8 mouse cellular contexts compared by ENCODE assay signal in the genomic region with DNA sequence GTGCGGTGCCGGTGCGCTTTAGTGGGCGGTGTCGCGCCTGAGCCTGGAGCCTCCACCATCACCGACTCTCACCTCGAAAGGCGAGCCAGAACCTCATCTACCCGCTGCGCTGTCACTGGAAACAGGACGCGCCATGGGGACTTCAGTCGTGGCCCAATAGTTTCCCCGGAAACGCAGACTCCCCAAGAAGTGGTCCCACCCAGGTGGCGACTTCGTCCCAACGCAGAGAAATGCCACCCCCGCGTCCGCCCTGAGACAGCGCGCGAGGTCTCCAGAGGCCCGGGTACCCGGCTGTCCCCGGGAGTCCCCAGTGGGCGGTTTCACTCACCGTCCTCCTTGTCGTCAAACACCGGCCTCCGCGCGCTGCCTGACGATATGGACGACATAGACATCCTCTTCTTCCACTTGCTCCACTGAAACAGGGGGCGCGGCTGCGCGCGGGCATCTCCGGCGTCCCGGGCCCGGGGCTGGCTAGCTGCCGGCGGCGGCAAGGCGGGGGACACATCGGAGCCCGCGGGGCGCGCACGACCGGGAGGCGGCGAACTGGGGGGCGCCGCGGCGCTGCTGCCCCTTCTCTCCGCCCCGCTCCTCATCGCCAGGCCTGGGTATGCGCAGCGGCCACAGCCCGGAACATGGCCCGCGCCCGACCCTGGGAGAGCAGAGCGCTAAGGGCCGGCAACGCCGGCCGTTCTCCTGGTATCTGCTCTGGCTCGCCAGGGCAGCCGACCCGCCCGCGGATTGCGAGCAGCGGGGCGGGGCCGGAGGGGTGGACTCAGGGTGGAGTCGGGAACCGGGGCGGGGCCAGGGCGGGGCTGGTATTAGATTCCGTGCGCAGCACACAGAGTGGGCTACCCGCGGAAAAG. TPM values are rescaled to one million over a fixed set of nuclear protein-coding genes. Genes with fewer than 3 reads are reported as not detected.
DNase-seq lines count a peak whose midpoint lies in the region; ATAC-seq lines count a peak whose summit lies in the region.

No protein-coding gene starts in this region.

- H3K4me1 ChIP-seq in hindbrain, embryonic 16.5 days (ENCODE audit: control insufficient read depth, insufficient read depth, low read depth, low read length): peaks cover 16% of the 10 kb centered on the region
- H3K4me1 ChIP-seq in megakaryocyte, embryonic 14.5 days: peaks cover 17% of the 10 kb centered on the region

- intact Hi-C loops in left cerebral cortex, postnatal 14 days (cut with DNase I): no loop called here

- under 1% methylated on average over 86 of the region's 94 CpGs for WGBS in hindbrain, embryonic 16.5 days

- H3K9me3 ChIP-seq in hindbrain, embryonic 16.5 days (ENCODE audit: control insufficient read depth, low read length): 0 out of 2 replicates have a peak, but pooled peaks cover 2% of the 10 kb centered on the region
- peaks cover 27% of the 10 kb centered on the region for H3K9me3 ChIP-seq in megakaryocyte, embryonic 14.5 days

- peak; percentile 68 for DNase-seq in adrenal gland, adult 8-10 months
- peak; percentile 44 to 68 for DNase-seq in cerebellum, postnatal 4 days (ENCODE audit: low spot score in 2 of 2)
- DNase-seq in gastrocnemius, postnatal 10 days: peak; percentile 86
- DNase-seq in left cerebral cortex, postnatal 14 days (ENCODE audit: low spot score in 2 of 2): peak; percentile 63 to 76
- peak; percentile 73 for DNase-seq in right cerebral cortex, adult 2 months (ENCODE audit: low spot score in 2 of 2)

- peak; percentile 96 for ATAC-seq in hindbrain, embryonic 16.5 days
- no peak for ATAC-seq in erythroid progenitor cell, adult 5-6 weeks (replicated peaks; ENCODE audit: low FRiP score, poor library complexity, severe bottlenecking)

- peaks cover 9% of the 10 kb centered on the region; the same call in 1 of the 2 replicates for H3K27me3 ChIP-seq in hindbrain, embryonic 16.5 days (replicated peaks; ENCODE audit: control insufficient read depth, insufficient read depth, low read length)
- H3K27me3 ChIP-seq in megakaryocyte, embryonic 14.5 days (replicated peaks): peaks cover 82% of the 10 kb centered on the region

- no peaks in the 10 kb centered on the region for H3K36me3 ChIP-seq in hindbrain, embryonic 16.5 days (ENCODE audit: control insufficient read depth, insufficient read depth, low read length)
- no peaks in the 10 kb centered on the region for H3K36me3 ChIP-seq in megakaryocyte, embryonic 14.5 days (replicated peaks; ENCODE audit: low read length)

- H3K4me2 ChIP-seq in hindbrain, embryonic 16.5 days (ENCODE audit: low read length): peak overlapping the region; percentile 92

- peak overlapping the region; percentile 87 for H3K9ac ChIP-seq in hindbrain, embryonic 16.5 days (ENCODE audit: low read depth, low read length)

- peak overlapping the region; percentile 79 for H3K27ac ChIP-seq in hindbrain, embryonic 16.5 days (ENCODE audit: low read depth, low read length)

- peak overlapping the region; percentile 83 for H3K4me3 ChIP-seq in hindbrain, embryonic 16.5 days (ENCODE audit: low read length)
- peak overlapping the region; percentile 91 for H3K4me3 ChIP-seq in megakaryocyte, embryonic 14.5 days (replicated peaks)

RNA-seq across cellular contexts. Expression of a gene that starts 24.8 kb away (rescaled TPM):
- 10 to 100 TPM in 1 of 4 experiments, 1 to 10 TPM in 3; 6.5 to 10.4 (median 7.7) TPM for total RNA-seq in adrenal gland, adult 8-10 months (2022)
- 1 to 10 TPM; 2.9 to 4.2 TPM for total RNA-seq in gastrocnemius, postnatal 10 days (2021)
- polyA plus RNA-seq in hindbrain, embryonic 16.5 days (2015; fragmentation: Nextera tagmentation; extraction: Ambion mirVana): 3.8 and 6.8 TPM in 2 replicates
- 1 to 10 TPM; 5.9 to 6.0 TPM for total RNA-seq in left cerebral cortex, postnatal 14 days (2021)
- polyA plus RNA-seq in megakaryocyte, embryonic 14.5 days (2012; ENCODE audit: insufficient read depth, low replicate concordance): 2.9 TPM in 1 of 2 replicates, not detected in the other
- not detected in 2 replicates for total RNA-seq in erythroid progenitor cell, adult 5-6 weeks (2015; ENCODE audit: low replicate concordance)
- total RNA-seq in erythroid progenitor cell, adult 5-6 weeks (2017; ENCODE audit: low replicate concordance): 0.64 and 8.5 TPM in 2 replicates

RNA-seq across cellular contexts. Expression of a gene that starts 25.1 kb away (rescaled TPM):
- total RNA-seq in adrenal gland, adult 8-10 months (2022): 1 to 10 TPM; 4.0 to 6.7 (median 5.4) TPM
- total RNA-seq in gastrocnemius, postnatal 10 days (2021): 1 to 10 TPM; 1.6 TPM
- 2.9 and 3.0 TPM in 2 replicates for polyA plus RNA-seq in hindbrain, embryonic 16.5 days (2015; fragmentation: Nextera tagmentation; extraction: Ambion mirVana)
- total RNA-seq in left cerebral cortex, postnatal 14 days (2021): 100 to 1,000 TPM; 129 to 146 TPM
- polyA plus RNA-seq in megakaryocyte, embryonic 14.5 days (2012; ENCODE audit: insufficient read depth, low replicate concordance): not detected in 2 replicates
- total RNA-seq in erythroid progenitor cell, adult 5-6 weeks (2015; ENCODE audit: low replicate concordance): not detected in 2 replicates
- not detected in 2 replicates for total RNA-seq in erythroid progenitor cell, adult 5-6 weeks (2017; ENCODE audit: low replicate concordance)

Comparison
In these comparisons a context has a peak if more than half of its experiments do, and no peak if none do; other contexts are left out.
1. RNA of a gene that starts 25.1 kb away (total RNA-seq): 129 to 146 TPM in left cerebral cortex, postnatal 14 days; 4.0 to 6.7 TPM in adrenal gland, adult 8-10 months, 1.6 TPM in gastrocnemius, postnatal 10 days and not detected in erythroid progenitor cell, adult 5-6 weeks; every median in the first group is over 10 times any median in the second.
2. Peak in every context shown above with its lines, with median percentiles within 50 percentile points of each other: DNase-seq.